Mouse (Mus musculus) liver, embryonic 11.5 days (tissue): ENCODE data around the gene Pde4dip. TPM values are rescaled to one million over a fixed set of nuclear protein-coding genes. Genes with fewer than 3 reads are reported as not detected.
A peak's percentile ranks its signal among the peaks of the same experiment; 100 is the strongest.

Experiments used
- ATAC-seq: fragments of 200-750 bp; cut with Nextera tagmentation; replicated peaks from 2 replicates; pipeline ENCODE4 v1.8.0; 2017; ENCODE audit warnings: moderate number of reproducible peaks, mild to moderate bottlenecking, moderate TSS enrichment, moderate library complexity; ENCODE audit not compliant: low FRiP score
- DNase-seq: peaks from one replicate; pipeline ENCODE4 v3.0.0-alpha.2; 2017; ENCODE audit warnings: low spot score
- H3K27ac ChIP-seq: fragments of 300-500 bp; sonication (generic); 2 replicates; pipeline ENCODE4 v1.5.1; 2014; ENCODE audit warnings: mild to moderate bottlenecking, low read depth, low read length, control low read depth
- H3K27me3 ChIP-seq: fragments of 300-500 bp; sonication (generic); replicated peaks from 2 replicates; pipeline ENCODE4 v1.6.1; 2014; ENCODE audit warnings: low read length, mixed read lengths; ENCODE audit not compliant: control insufficient read depth, insufficient read depth
- H3K36me3 ChIP-seq: fragments of 300-500 bp; sonication (generic); 2 replicates; pipeline ENCODE4 v1.6.1; 2014; ENCODE audit warnings: mild to moderate bottlenecking, low read length, moderate library complexity, mixed read lengths; ENCODE audit not compliant: control insufficient read depth, insufficient read depth
- H3K4me1 ChIP-seq: fragments of 300-500 bp; sonication (generic); replicated peaks from 2 replicates; pipeline ENCODE4 v1.6.1; 2014; ENCODE audit warnings: low read length, mixed read lengths; ENCODE audit not compliant: control insufficient read depth, insufficient read depth
- H3K4me2 ChIP-seq: fragments of 300-500 bp; sonication (generic); 2 replicates; pipeline ENCODE4 v1.6.1; 2014; ENCODE audit warnings: mild to moderate bottlenecking, control low read depth, moderate library complexity
- H3K4me3 ChIP-seq: fragments of 300-500 bp; sonication (generic); 2 replicates; pipeline ENCODE4 v1.5.1; 2014; ENCODE audit warnings: low read depth, low read length, control low read depth
- H3K9ac ChIP-seq: fragments of 300-500 bp; sonication (generic); 2 replicates; pipeline ENCODE4 v1.6.1; 2014; ENCODE audit warnings: low read depth, low read length, control low read depth
- H3K9me3 ChIP-seq: fragments of 300-500 bp; sonication (generic); 2 replicates; pipeline ENCODE4 v1.6.1; 2016; ENCODE audit warnings: low read length, inconsistent platforms, mixed read lengths; ENCODE audit not compliant: control insufficient read depth
- WGBS: fragments of 180-500 bp; shearing (Covaris S2); extraction: QIAGEN DNeasy Blood & Tissue Kit; methylation state at CpG from one replicate; pipeline ENCODE4 v1.1.7; 2014; 5-methylcytosine and 5-hydroxymethylcytosine counted together
- polyA plus RNA-seq: library from polyadenylated mRNA; unstranded; fragments of >200 nt; fragmentation: Nextera tagmentation; extraction: Ambion mirVana; gene quantifications from 2 replicates; pipeline ENCODE4 v1.2.1, GENCODE M21; 2014

The Pde4dip gene
- polyA plus RNA-seq, 1 experiment from 2014 or later = 16.9 TPM

DNA sequence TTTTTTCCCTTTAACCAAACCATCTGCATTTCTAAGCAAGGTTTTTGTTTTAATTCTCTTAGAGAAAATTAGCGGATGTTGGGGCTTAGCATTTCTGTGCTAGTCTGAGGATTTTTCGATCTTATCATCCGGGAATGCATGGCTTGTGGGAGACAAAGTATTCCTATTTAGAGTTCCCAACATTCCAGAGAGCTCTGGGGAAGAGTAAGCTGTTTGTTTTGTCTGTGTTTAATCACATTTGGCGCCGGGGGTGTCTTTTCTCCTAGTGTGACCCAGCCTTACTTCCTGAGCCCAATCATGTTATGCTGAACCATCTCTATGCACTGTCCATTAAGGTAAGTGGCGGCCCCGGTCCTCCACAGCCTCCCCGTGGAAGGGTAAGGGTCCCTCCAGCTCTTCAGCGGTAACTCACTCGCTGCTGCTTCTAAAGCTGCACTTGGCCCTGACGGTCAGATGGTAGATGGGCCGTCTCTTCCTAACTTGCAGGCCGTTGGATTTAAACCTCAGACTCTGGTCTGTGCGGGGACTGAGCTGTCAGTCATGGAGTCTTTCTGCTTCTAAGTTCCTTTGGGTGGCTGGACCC, 221.3 kb downstream of the Pde4dip start:
- Histone ChIP-seq H3K9me3 (no peaks in the 10 kb centered on the region), H3K9ac (no peak overlapping the region), H3K36me3 (0 out of 2 replicates have a peak, but pooled peaks cover 8% of the 10 kb centered on the region), H3K4me2 (no peak overlapping the region), H3K27ac (no peak overlapping the region), H3K27me3 (no peaks in the 10 kb centered on the region), H3K4me3 (no peak overlapping the region), H3K4me1 (no peaks in the 10 kb centered on the region)
- 68% methylated on average over 14 of the region's 14 CpGs for WGBS
- ATAC-seq (no peak), DNase-seq (no peak)

DNA sequence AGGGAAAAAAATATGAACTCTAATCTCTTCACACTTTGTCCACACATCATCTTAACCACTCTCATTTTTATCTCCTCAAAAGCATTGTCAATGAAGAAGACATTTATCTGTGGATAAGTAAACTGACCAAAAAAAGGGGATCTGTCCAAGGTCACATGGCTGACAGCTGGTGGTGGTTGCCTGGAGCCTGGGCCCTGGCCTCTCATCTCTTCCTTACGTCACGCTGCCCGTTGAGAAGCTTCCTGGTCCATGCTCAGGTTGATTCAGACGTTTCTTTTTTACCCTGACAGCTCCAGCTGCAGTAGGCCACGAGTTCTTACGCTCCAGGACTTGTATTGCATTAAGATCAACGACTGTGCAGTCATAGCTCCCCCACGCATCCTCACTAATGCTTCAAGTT, 222.4 kb downstream of the Pde4dip start:
- 0 out of 2 replicates have a peak, but pooled peaks cover 8% of the 10 kb centered on the region for H3K36me3 ChIP-seq
- H3K9me3 ChIP-seq = no peaks in the 10 kb centered on the region
- DNase-seq (no peak), ATAC-seq (no peak)
- 59% methylated on average over 8 of the region's 8 CpGs for WGBS
- H3K27me3 ChIP-seq = no peaks in the 10 kb centered on the region
- H3K27ac ChIP-seq = peak overlapping the region; percentile 34; the same call in 1 of the 2 replicates
- H3K4me2 ChIP-seq = no peak overlapping the region
- no peak overlapping the region for H3K4me3 ChIP-seq
- 0 out of 2 replicates have a peak, but pooled peaks cover 1% of the 10 kb centered on the region for H3K4me1 ChIP-seq
- no peak overlapping the region for H3K9ac ChIP-seq

DNA sequence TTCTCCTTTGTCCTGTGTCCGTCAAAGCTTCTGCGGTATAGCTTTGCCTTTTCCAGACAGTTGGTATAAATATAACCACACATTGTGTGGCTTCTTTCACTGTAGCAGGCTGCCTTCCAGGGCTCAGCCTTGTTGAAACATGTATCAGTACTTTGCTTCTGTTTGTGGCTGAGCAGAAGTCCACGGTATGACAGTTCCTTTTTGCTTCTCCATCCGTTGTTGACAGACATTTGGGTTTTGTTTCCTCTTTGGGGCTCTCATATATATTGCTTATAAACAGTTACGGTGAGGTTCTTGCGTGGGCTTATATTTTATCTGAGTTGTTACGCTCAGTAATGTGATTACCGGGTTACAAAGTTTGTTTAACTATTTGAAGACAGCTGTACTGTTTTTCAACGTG, 223.0 kb downstream of the Pde4dip start:
- DNase-seq = no peak
- Histone ChIP-seq H3K27me3 (no peaks in the 10 kb centered on the region), H3K36me3 (0 out of 2 replicates have a peak, but pooled peaks cover 8% of the 10 kb centered on the region), H3K27ac (0 out of 2 replicates have a peak overlapping the region, but pooled peaks have one; percentile 34), H3K4me1 (0 out of 2 replicates have a peak, but pooled peaks cover 2% of the 10 kb centered on the region), H3K9me3 (no peaks in the 10 kb centered on the region), H3K9ac (no peak overlapping the region), H3K4me3 (no peak overlapping the region), H3K4me2 (no peak overlapping the region)
- ATAC-seq = no peak
- WGBS = 72% methylated on average over 9 of the region's 9 CpGs

DNA sequence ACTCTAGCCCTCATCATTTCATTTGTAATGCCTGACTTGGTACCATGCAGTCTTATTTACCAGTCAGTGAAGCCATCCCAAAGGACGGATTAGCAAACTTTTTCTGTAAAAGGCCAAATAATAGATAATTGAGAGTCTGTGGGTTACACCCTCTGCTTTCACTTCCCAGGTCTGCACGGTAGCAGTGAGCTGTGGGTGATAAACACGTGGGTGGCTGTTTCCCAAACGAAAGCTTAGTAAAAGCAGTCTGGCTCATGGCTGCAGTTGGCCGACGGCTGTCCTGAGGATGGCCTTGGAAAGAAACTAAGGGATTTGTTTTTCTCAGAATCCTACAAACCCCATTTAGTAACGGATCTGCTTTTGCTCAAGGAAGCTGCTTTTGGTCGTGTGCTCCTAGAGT, 227.3 kb downstream of the Pde4dip start:
- no peaks in the 10 kb centered on the region for H3K9me3 ChIP-seq
- no peak for DNase-seq
- no peak overlapping the region for H3K4me2 ChIP-seq
- peaks cover 11% of the 10 kb centered on the region for H3K4me1 ChIP-seq
- H3K27ac ChIP-seq = no peak overlapping the region
- 0 out of 2 replicates have a peak, but pooled peaks cover 6% of the 10 kb centered on the region for H3K36me3 ChIP-seq
- no peaks in the 10 kb centered on the region for H3K27me3 ChIP-seq
- WGBS = 53% methylated on average over 8 of the region's 8 CpGs
- H3K4me3 ChIP-seq = no peak overlapping the region
- no peak overlapping the region for H3K9ac ChIP-seq
- ATAC-seq = no peak

DNA sequence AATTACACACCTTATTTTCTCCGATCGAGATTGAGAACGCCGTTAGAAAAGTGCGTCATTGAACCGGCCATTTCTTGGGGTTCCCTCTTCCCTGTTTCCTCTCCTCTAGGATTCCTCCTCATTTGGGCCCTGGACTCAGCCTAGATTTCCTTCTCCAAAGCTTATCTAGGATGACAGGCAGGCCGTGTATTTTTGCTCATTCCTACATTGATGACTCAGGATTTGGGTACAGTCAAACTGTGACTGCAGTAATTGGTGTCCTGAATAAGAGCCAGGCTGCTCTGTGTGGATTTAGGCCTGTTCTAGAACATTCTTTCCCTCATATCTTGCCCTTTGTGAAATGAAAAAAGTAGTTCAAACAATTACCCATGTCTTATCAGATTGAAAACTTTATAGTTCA, 228.8 kb downstream of the Pde4dip start:
- no peak for DNase-seq
- H3K9ac ChIP-seq = no peak overlapping the region
- H3K27ac ChIP-seq = no peak overlapping the region
- no peaks in the 10 kb centered on the region for H3K27me3 ChIP-seq
- H3K4me2 ChIP-seq = peak overlapping the region; percentile 12; the same call in 1 of the 2 replicates
- H3K4me1 ChIP-seq = peaks cover 11% of the 10 kb centered on the region
- H3K4me3 ChIP-seq = no peak overlapping the region
- 0 out of 2 replicates have a peak, but pooled peaks cover 6% of the 10 kb centered on the region for H3K36me3 ChIP-seq
- 0 out of 2 replicates have a peak, but pooled peaks cover 2% of the 10 kb centered on the region for H3K9me3 ChIP-seq
- 84% methylated on average over 7 of the region's 7 CpGs for WGBS
- ATAC-seq = no peak

DNA sequence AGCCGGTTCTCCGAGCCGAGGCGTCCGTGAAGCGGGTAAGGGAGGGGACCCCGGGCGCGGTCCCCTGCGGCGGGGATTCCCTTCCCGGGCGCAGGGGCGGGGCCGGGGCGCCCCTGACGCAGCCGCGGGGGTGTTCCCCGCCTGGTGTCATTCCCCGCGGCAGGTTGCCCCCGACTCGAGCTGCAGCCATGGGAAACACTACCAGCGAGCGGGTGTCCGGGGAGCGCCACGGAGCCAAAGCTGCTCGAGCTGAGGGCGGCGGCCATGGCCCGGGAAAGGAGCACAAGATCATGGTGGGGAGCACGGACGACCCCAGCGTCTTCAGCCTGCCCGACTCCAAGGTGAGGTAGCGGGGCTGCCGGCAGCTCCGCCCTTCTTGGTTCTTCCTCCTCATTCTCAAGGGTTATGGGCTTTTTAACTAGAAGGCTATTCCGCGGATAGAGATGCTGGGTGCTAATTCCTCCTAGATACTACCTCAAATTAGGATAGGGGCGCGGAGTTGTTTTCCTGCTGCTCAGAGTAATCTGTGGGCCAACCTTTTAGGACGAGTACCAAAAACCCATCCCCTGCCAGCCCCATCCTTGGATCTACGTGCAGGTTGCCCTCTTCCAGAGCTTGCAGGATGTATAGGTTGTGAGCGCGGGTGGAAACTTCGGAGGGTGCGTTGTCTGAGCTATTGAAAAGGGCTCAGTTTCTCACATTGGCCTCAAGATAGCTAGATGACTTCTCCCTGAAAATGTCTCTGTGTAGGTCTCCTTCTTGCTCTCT, 229.9 kb downstream of the Pde4dip start:
- H3K9me3 ChIP-seq = 0 out of 2 replicates have a peak, but pooled peaks cover 3% of the 10 kb centered on the region
- DNase-seq = no peak
- H3K27ac ChIP-seq = no peak overlapping the region
- H3K36me3 ChIP-seq = 0 out of 2 replicates have a peak, but pooled peaks cover 6% of the 10 kb centered on the region
- H3K4me2 ChIP-seq = peak overlapping the region; percentile 80
- H3K4me1 ChIP-seq = peaks cover 11% of the 10 kb centered on the region
- H3K4me3 ChIP-seq = peak overlapping the region; percentile 77
- peak overlapping the region; percentile 63 for H3K9ac ChIP-seq
- H3K27me3 ChIP-seq = no peaks in the 10 kb centered on the region
- peak; percentile 82 for ATAC-seq
- 1% methylated on average over 49 of the region's 50 CpGs for WGBS

DNA sequence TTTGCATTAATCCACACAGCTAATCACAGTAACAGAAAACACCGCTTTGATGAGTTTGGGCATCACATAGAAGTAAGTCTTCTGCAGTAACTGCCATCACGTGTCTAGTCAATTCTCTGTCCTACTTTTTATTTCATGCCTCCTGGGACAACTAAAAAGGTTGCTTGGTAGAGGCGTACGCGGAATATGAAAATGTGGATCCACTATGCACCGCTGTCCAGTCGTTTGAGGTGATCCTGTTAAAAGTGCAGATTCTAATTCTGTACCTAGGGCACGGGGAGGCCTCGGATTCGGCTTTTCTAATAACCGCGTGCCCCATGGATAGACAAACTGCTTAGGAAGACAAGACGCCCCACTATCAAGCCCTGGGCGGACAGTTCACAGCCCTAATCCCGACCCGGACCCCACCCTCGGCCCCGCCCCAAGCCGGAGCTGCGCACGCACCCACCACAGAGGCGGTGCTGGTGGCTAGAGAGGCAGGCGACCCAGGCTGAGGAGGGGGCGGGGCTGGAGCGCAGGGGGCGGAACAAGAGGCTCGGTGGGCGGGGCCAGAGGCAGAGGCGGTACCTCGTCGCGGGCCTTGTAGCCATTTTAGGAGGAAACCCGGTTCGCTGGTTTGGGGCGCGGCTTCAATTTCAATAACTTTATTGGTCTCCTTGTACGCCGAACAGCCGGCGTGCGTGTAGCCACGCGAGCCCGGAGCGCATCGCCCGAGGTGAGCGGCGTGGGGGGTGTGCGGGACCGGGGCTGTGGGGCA, 230.7 kb downstream of the Pde4dip start, which contains the start of gene Prkab2:
TSS of gene Prkab2 (plus strand) at position 539 of the 757 bp plus-strand sequence.
- peak within 1 kb of the TSS; percentile 80 for H3K4me2 ChIP-seq
- peak within 1 kb of the TSS; percentile 63 for H3K9ac ChIP-seq
- H3K27me3 ChIP-seq = no peaks in the 10 kb centered on the region
- 0 out of 2 replicates have a peak, but pooled peaks cover 3% of the 10 kb centered on the region for H3K36me3 ChIP-seq
- 2% methylated on average over 51 of the region's 51 CpGs for WGBS
- H3K9me3 ChIP-seq = 0 out of 2 replicates have a peak, but pooled peaks cover 3% of the 10 kb centered on the region
- peak within 1 kb of the TSS; percentile 77 for H3K4me3 ChIP-seq
- ATAC-seq (peak; percentile 98), DNase-seq (peak; percentile 100)
- no peak within 1 kb of the TSS for H3K27ac ChIP-seq
- H3K4me1 ChIP-seq = peaks cover 11% of the 10 kb centered on the region

DNA sequence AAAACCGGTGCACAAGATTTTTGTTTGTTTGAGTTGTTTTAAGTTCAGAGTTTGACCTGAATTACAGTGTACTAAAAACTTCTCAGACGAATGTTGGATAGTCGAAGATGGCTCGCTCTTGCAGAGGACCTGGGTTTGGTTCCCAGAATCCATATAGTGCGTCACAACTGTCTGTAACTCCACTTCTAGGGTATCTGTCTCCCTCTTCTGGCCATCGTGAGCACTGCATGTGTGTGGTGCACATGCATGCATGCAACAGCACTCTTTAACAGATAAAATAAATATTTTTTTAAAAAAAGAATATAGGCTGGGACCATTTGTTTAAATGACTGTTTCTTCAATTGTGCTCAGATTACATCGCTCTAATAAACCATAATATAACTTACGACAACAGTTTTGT, 233.6 kb downstream of the Pde4dip start:
- H3K9ac ChIP-seq = no peak overlapping the region
- WGBS = 77% methylated on average over 8 of the region's 8 CpGs
- no peak overlapping the region for H3K27ac ChIP-seq
- no peaks in the 10 kb centered on the region for H3K27me3 ChIP-seq
- ATAC-seq = no peak
- no peak for DNase-seq
- no peak overlapping the region for H3K4me3 ChIP-seq
- H3K36me3 ChIP-seq = no peaks in the 10 kb centered on the region
- H3K9me3 ChIP-seq = 0 out of 2 replicates have a peak, but pooled peaks cover 3% of the 10 kb centered on the region
- peaks cover 8% of the 10 kb centered on the region for H3K4me1 ChIP-seq
- no peak overlapping the region for H3K4me2 ChIP-seq
